Mouse (Mus musculus) lung, embryonic 15.5 days (tissue): Measurements from ENCODE around the gene Xlr5c. TPM values are rescaled to one million over a fixed set of nuclear protein-coding genes. Genes with fewer than 3 reads are reported as not detected.
"Not testable (repeated sequence)": the region's sequence is repeated elsewhere in the genome, so short reads cannot be mapped to it uniquely, and the experiment has no call there.

ENCODE experiments used
- ATAC-seq: fragments of 200-750 bp; cut with Nextera tagmentation; 2 replicates; pipeline ENCODE4 v1.8.0; 2017; ENCODE audit warnings: moderate number of reproducible peaks, borderline replicate concordance; ENCODE audit not compliant: low FRiP score, low TSS enrichment; ENCODE audit errors: extremely low read depth
- H3K27ac ChIP-seq: fragments of 300-500 bp; sonication (generic); 2 replicates; pipeline ENCODE4 v1.5.1; 2015; ENCODE audit warnings: moderate library complexity, mild to moderate bottlenecking, inconsistent platforms
- H3K27me3 ChIP-seq: fragments of 300-500 bp; sonication (generic); 2 replicates; pipeline ENCODE4 v1.6.1; 2015; ENCODE audit warnings: inconsistent platforms
- H3K36me3 ChIP-seq: fragments of 300-500 bp; sonication (generic); 2 replicates; pipeline ENCODE4 v1.6.1; 2015; ENCODE audit warnings: inconsistent platforms
- H3K4me1 ChIP-seq: fragments of 300-500 bp; sonication (generic); 2 replicates; pipeline ENCODE4 v1.6.1; 2015; ENCODE audit warnings: inconsistent platforms
- H3K4me2 ChIP-seq: fragments of 300-500 bp; sonication (generic); 2 replicates; pipeline ENCODE4 v1.6.1; 2015; ENCODE audit warnings: inconsistent platforms, mild to moderate bottlenecking, moderate library complexity
- H3K4me3 ChIP-seq: fragments of 300-500 bp; sonication (generic); 2 replicates; pipeline ENCODE4 v1.5.1; 2015; ENCODE audit warnings: mild to moderate bottlenecking, inconsistent platforms
- H3K9ac ChIP-seq: fragments of 300-500 bp; sonication (generic); 2 replicates; pipeline ENCODE4 v1.6.1; 2015; ENCODE audit warnings: inconsistent platforms
- H3K9me3 ChIP-seq: fragments of 300-500 bp; sonication (generic); 2 replicates; pipeline ENCODE4 v1.6.1; 2016; ENCODE audit warnings: inconsistent platforms
- WGBS: fragments of 180-500 bp; shearing (Covaris S2); methylation state at CpG from one replicate; pipeline ENCODE4 v1.1.7; 2015; 5-methylcytosine and 5-hydroxymethylcytosine counted together
- polyA plus RNA-seq: library from polyadenylated mRNA; unstranded; fragments of >200 nt; fragmentation: Nextera tagmentation; extraction: Ambion mirVana; gene quantifications from 2 replicates; pipeline ENCODE4 v1.2.1, GENCODE M21; 2015

Gene Xlr5c
- not detected in 2 replicates for polyA plus RNA-seq

DNA sequence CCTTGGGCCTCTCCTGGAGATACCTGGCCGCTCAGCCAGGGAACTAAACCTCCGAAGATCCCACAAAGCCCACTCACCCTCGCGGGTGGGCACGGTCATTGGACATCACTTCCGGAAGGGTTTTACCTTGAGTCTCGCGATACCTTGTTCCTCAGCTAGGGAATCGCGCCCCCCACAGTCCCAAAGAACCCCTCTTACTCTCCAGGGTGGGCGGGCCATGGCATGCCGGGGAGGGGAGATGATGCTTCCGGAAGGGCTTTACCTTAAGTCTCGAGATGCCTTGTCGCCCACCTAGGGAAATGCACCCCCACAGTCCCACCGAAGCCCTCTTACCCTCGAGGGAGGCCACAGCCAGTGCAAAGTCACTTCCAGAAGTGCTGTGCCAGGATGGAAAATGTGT lies at the start of gene Xlr5c, which contains the start of gene Xlr5a:
Xlr5c (minus strand) TSS at position 101 of the 400 bp plus-strand sequence.
Xlr5a (minus strand) TSS at position 101 of the 400 bp plus-strand sequence.
- not testable (repeated sequence) for H3K9ac ChIP-seq, H3K4me2 ChIP-seq, ATAC-seq, H3K9me3 ChIP-seq, H3K4me1 ChIP-seq, H3K27ac ChIP-seq, H3K27me3 ChIP-seq, H3K4me3 ChIP-seq, H3K36me3 ChIP-seq
- WGBS = 88% methylated on average over 16 of the region's 17 CpGs

DNA sequence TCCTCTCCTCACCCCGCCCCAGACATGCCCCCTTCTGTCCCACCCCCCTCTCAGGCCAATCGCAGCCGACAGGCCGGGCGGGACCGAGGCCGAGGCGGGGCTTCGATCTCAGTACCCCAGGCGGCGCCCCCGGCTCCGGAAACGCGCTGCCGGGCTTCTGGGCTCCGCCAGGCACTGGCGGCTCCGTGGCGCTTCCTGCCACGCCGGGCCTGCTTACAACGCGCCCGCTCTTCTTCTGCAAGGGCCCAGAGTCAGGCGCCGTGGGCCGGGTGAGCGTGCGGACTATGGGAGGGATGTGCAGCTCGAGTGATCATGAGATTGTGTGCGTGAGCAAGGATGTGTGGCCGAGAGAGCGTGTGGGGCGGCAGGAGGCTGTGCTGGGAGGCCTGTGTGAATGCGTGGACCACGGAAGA lies 49.7 kb upstream of the Xlr5c start, which contains the start of gene Zfp275:
Zfp275 (plus strand) TSS at position 139 of the 413 bp plus-strand sequence.
- peak; percentile 96 for ATAC-seq
- peak within 1 kb of the TSS; percentile 66 for H3K4me3 ChIP-seq
- WGBS = 23% methylated on average over 37 of the region's 37 CpGs

DNA sequence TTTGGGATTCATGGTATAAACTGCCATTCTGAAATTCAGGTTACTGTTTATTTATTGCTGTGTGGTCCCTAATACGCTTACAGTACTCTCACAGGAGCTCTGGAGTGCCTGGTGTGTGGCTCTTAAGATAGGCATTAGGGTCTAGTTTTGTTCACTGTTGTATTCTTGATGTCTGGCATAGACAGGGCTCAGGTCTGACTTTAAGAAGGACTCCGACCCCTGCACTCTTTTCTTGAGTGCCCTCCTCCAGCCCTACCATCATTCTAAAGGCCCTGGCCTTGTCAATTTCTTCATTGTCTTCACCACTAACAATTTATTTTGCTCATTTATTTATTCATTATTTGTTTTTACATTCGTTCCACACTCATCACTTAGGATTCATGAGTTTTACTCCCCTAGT lies 49.3 kb upstream of the Xlr5c start:
- H3K27me3 ChIP-seq = no peaks in the 10 kb centered on the region
- H3K4me3 ChIP-seq = peak overlapping the region; percentile 66
- H3K27ac ChIP-seq = no peak overlapping the region
- H3K9me3 ChIP-seq = no peaks in the 10 kb centered on the region
- H3K9ac ChIP-seq = no peak overlapping the region
- H3K36me3 ChIP-seq = no peaks in the 10 kb centered on the region
- 24% methylated on average over 3 of the region's 3 CpGs for WGBS
- peak; percentile 15; the same call in 1 of the 2 replicates for ATAC-seq
- H3K4me1 ChIP-seq = 0 out of 2 replicates have a peak, but pooled peaks cover 4% of the 10 kb centered on the region
- peak overlapping the region; percentile 58; the same call in 1 of the 2 replicates for H3K4me2 ChIP-seq

More for the DNA sequence above, 49.7 kb upstream of the Xlr5c start, which contains the start of gene Zfp275:
- H3K36me3 ChIP-seq = no peaks in the 10 kb centered on the region
- peak within 1 kb of the TSS; percentile 58 for H3K4me2 ChIP-seq
- no peaks in the 10 kb centered on the region for H3K27me3 ChIP-seq
- H3K27ac ChIP-seq = peak within 1 kb of the TSS; percentile 33; the same call in 1 of the 2 replicates
- no peaks in the 10 kb centered on the region for H3K9me3 ChIP-seq
- H3K9ac ChIP-seq = peak within 1 kb of the TSS; percentile 69
- 0 out of 2 replicates have a peak, but pooled peaks cover 4% of the 10 kb centered on the region for H3K4me1 ChIP-seq

DNA sequence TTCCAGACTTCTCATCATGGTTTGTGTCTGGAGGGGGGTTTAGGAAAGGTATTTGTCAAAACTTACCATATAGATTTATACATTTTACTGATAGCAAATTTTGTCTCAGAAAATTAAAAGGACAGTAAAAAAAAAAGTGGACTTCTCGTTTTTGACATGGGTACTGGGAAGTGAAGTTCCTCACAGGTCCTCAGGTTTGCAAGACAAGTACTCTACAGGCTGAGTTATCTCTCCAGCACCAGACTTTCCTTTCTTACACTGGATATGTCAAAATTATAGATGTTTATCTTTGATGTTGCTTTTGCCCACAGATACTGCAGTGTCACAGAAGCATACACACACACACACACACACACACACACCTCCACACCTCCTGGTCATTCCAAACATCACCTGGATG lies 48.7 kb upstream of the Xlr5c start:
- Histone ChIP-seq H3K27me3 (0 out of 2 replicates have a peak, but pooled peaks cover 3% of the 10 kb centered on the region), H3K36me3 (no peaks in the 10 kb centered on the region), H3K4me3 (no peak overlapping the region), H3K9ac (no peak overlapping the region), H3K4me2 (no peak overlapping the region), H3K9me3 (no peaks in the 10 kb centered on the region), H3K4me1 (0 out of 2 replicates have a peak, but pooled peaks cover 4% of the 10 kb centered on the region), H3K27ac (no peak overlapping the region)
- WGBS = 43% methylated on average over 1 of the region's 1 CpGs
- ATAC-seq = no peak

DNA sequence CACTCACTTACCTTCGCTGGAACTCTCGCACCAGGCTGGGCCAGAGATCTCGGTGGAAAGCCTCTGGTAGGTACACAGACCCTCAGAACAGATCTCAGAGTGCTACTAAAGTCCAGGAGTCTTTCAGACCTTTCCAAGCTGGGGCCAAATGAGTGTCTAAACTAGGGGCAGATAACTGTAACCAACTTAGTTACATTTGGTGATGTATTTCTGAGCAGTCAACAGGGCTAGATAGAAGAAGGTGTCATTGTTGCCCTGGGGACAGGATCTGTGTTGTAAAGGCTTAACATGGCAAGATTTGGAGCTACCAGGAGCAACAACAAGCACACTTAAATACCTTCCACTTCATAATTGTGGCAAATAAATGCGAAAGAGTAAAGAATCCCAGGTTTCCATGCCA lies 44.0 kb upstream of the Xlr5c start, which contains the start of gene Gm45015:
Gm45015 (minus strand) TSS at position 101 of the 400 bp plus-strand sequence.
- Histone ChIP-seq H3K4me2 (no peak within 1 kb of the TSS), H3K9ac (no peak within 1 kb of the TSS), H3K4me1 (no peaks in the 10 kb centered on the region), H3K27ac (no peak within 1 kb of the TSS), H3K9me3 (no peaks in the 10 kb centered on the region), H3K36me3 (no peaks in the 10 kb centered on the region), H3K4me3 (no peak within 1 kb of the TSS), H3K27me3 (0 out of 2 replicates have a peak, but pooled peaks cover 4% of the 10 kb centered on the region)
- ATAC-seq = no peak
- WGBS = 79% methylated on average over 4 of the region's 4 CpGs

DNA sequence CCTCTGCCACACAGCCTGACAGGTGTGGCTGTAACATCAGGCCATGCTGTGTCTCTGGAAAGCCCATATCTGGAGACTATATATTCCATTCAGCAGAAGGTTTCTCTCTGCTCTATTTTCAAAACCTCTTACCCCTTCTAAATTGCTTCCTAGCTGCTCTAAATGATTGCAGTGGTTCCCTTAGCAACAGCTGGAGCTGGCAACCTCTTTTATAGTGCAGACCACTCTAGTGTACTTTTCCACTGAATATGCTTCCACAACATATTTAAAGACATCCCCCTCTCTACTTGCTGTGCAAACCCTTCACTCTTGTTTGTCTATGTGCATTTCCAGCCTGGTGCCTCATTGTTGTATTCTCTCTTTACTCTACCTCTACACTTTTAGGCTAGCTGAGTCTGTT lies 40.8 kb upstream of the Xlr5c start:
- no peak overlapping the region for H3K4me3 ChIP-seq
- no peak for ATAC-seq
- no peak overlapping the region for H3K4me2 ChIP-seq
- no peaks in the 10 kb centered on the region for H3K9me3 ChIP-seq
- no peak overlapping the region for H3K9ac ChIP-seq
- H3K27ac ChIP-seq = no peak overlapping the region
- no peaks in the 10 kb centered on the region for H3K4me1 ChIP-seq
- H3K27me3 ChIP-seq = peaks cover 7% of the 10 kb centered on the region; the same call in 1 of the 2 replicates
- no peaks in the 10 kb centered on the region for H3K36me3 ChIP-seq

DNA sequence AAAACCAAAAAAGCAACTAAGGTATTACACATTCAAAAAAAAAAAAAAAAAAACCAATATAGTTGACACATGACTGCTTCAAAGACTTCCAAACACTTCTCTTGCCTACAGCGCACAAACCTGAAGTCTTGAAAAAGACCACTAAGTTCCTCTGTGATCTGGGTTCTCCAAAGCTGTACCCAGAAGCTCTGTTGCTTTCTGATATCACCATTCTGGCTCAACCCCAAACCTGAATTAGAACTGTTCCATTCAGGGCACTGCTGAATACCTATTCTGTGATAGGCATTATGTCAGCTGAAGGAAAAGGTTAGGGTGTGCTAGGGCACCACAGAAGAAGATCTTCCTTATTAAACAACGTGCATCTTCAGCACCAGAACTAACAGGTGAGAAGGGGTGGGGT lies 34.4 kb upstream of the Xlr5c start:
- H3K4me3 ChIP-seq = no peak overlapping the region
- H3K9ac ChIP-seq = no peak overlapping the region
- H3K27ac ChIP-seq = no peak overlapping the region
- H3K9me3 ChIP-seq = no peaks in the 10 kb centered on the region
- H3K36me3 ChIP-seq = no peaks in the 10 kb centered on the region
- no peaks in the 10 kb centered on the region for H3K4me1 ChIP-seq
- H3K4me2 ChIP-seq = no peak overlapping the region
- H3K27me3 ChIP-seq = peaks cover 3% of the 10 kb centered on the region; the same call in 1 of the 2 replicates
- WGBS = 82% methylated on average over 2 of the region's 2 CpGs
- ATAC-seq = no peak

DNA sequence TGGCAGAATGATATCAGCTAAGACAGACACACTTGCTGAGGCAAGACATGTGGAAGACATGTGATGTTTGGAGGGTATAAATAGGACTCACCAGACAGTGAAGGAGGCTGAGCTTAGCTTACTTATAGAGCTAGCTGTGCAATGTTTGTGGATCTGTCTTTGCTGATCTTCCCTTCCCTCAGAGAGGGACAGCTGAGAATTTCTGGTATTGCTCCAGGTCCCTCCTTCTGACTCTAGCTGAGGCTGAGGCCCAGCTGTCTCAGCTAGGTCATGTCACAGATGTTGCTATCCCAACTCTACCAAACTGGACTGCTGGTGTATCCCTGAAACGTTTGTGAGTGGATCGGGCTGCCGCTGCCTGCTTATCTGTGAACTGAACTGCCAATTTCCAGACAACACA lies 28.3 kb upstream of the Xlr5c start:
- no peaks in the 10 kb centered on the region for H3K4me1 ChIP-seq
- H3K4me3 ChIP-seq = no peak overlapping the region
- 47% methylated on average over 3 of the region's 3 CpGs for WGBS
- H3K36me3 ChIP-seq = no peaks in the 10 kb centered on the region
- H3K9ac ChIP-seq = no peak overlapping the region
- H3K9me3 ChIP-seq = no peaks in the 10 kb centered on the region
- no peaks in the 10 kb centered on the region; the same call in 1 of the 2 replicates for H3K27me3 ChIP-seq
- no peak overlapping the region for H3K27ac ChIP-seq
- H3K4me2 ChIP-seq = no peak overlapping the region
- no peak for ATAC-seq

DNA sequence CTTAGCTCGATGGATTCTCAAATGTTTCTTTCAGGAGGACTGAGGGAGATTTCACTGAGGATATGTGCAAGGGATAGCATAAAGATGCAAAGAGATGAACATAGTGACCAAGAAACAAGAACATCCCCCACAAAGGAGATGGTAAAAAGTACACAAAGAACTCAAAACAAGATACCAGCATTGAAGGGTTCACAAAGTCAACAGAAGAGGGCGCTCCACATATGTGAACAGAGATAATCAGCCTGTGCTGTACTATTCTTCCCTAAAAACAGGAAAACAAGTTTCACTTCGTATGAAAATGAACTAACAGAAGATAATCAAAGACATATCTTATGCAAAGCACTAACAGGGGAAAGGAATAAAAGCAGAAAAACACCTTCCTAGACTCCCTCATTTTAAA lies 19.7 kb upstream of the Xlr5c start:
- Histone ChIP-seq H3K27me3 (no peaks in the 10 kb centered on the region), H3K9ac (no peak overlapping the region), H3K9me3 (no peaks in the 10 kb centered on the region), H3K36me3 (no peaks in the 10 kb centered on the region), H3K4me2 (no peak overlapping the region), H3K4me1 (no peaks in the 10 kb centered on the region), H3K27ac (no peak overlapping the region), H3K4me3 (no peak overlapping the region)
- WGBS = 24% methylated on average over 3 of the region's 3 CpGs
- no peak for ATAC-seq

DNA sequence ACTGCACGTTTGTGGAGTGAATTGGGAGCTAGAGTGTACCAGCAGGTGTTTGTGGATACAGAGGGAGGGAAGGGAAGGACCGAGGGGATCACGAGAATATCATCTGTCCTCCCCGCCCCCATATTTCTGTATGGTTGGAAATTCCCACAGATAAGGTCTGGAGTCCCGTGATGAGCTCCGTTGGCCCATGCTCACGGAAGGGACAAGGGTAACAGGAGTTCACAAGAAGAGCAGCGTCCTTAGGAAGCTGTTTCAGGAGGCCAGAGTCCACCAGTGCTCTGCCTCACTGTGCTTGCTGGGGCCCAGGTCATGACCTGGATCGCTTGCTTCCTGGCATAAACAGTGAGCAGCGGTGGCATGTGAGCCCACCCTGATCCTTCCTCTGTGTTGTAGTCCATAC lies 3.0 kb upstream of the Xlr5c start:
- not testable (repeated sequence) for H3K4me3 ChIP-seq, H3K4me2 ChIP-seq, H3K27me3 ChIP-seq, H3K9me3 ChIP-seq, H3K9ac ChIP-seq, H3K27ac ChIP-seq, H3K4me1 ChIP-seq, ATAC-seq, H3K36me3 ChIP-seq
- WGBS = 52% methylated on average over 8 of the region's 10 CpGs

DNA sequence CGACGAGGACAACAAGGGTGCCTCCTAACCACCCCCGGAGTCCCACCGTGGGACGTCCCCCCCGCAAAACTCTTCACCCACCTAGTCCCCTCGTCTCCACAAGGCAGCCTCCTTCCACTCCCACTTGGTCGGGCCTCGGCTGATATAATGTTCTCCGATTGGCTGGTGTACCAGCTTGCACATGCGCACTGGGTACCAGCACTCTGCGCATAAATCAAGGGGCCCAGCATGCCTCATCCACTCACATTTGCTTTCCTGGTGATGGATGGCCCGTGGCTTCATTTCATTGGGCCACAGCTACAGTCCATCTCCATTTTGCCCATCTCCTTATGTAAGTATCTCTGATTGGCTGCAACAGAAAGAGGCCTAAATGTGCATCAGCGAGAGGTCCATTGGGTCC lies 27.5 kb downstream of the Xlr5c start, which contains the start of gene Xlr3c:
Xlr3c (minus strand) TSS at position 121 of the 400 bp plus-strand sequence.
- not testable (repeated sequence) for ATAC-seq, H3K4me1 ChIP-seq, H3K36me3 ChIP-seq, H3K9ac ChIP-seq, H3K4me3 ChIP-seq, H3K27me3 ChIP-seq, H3K9me3 ChIP-seq, H3K4me2 ChIP-seq, H3K27ac ChIP-seq
- WGBS = 84% methylated on average over 14 of the region's 14 CpGs

DNA sequence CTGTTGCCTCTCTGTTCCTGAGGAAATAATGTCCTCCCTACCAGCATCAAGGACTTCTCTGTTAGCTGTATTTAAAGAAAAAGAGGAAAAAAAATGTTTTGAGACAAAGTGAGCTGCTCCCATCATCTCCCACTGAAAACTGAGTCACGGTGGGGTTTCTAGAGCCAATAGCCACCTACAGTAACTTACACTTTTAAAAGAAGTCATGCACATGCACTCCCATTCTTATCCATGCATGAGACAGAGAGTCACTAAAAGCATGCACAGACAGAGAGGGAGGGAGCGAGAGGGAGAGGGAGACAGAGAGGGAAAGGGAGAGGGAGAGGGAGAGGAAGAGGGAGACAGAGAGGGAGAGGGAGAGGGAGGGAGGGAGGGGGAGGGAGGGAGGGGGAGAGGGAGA lies 30.3 kb downstream of the Xlr5c start:
- not testable (repeated sequence) for H3K36me3 ChIP-seq, H3K27ac ChIP-seq, H3K4me1 ChIP-seq, ATAC-seq, H3K27me3 ChIP-seq, H3K9ac ChIP-seq, H3K9me3 ChIP-seq, H3K4me2 ChIP-seq, H3K4me3 ChIP-seq
- WGBS = 74% methylated on average over 1 of the region's 2 CpGs
